Mouse (Mus musculus) neural tube, embryonic 12.5 days (tissue): ENCODE results near the gene Pabpn1. TPM values are rescaled to one million over a fixed set of nuclear protein-coding genes. Genes with fewer than 3 reads are reported as not detected.

Experiments
- ATAC-seq: fragments of 200-750 bp; cut with Nextera tagmentation; 2 replicates; pipeline ENCODE4 v1.8.0; 2017; ENCODE audit warnings: low read depth, mild to moderate bottlenecking, moderate TSS enrichment, moderate library complexity; ENCODE audit not compliant: low FRiP score
- H3K27ac ChIP-seq: fragments of 300-500 bp; sonication (generic); 2 replicates; pipeline ENCODE4 v1.5.1; 2016
- H3K27me3 ChIP-seq: fragments of 300-500 bp; sonication (generic); replicated peaks from 2 replicates; pipeline ENCODE4 v1.6.1; 2016; ENCODE audit warnings: mild to moderate bottlenecking
- H3K36me3 ChIP-seq: fragments of 300-500 bp; sonication (generic); 2 replicates; pipeline ENCODE4 v1.6.1; 2016; ENCODE audit warnings: mild to moderate bottlenecking
- H3K4me1 ChIP-seq: fragments of 300-500 bp; sonication (generic); 2 replicates; pipeline ENCODE4 v1.6.1; 2016
- H3K4me2 ChIP-seq: fragments of 300-500 bp; sonication (generic); replicated peaks from 2 replicates; pipeline ENCODE4 v1.6.1; 2016; ENCODE audit warnings: mild to moderate bottlenecking
- H3K4me3 ChIP-seq: fragments of 300-500 bp; sonication (generic); 2 replicates; pipeline ENCODE4 v1.5.1; 2016
- H3K9ac ChIP-seq: fragments of 300-500 bp; sonication (generic); 2 replicates; pipeline ENCODE4 v1.6.1; 2016; ENCODE audit warnings: mild to moderate bottlenecking
- H3K9me3 ChIP-seq: fragments of 300-500 bp; sonication (generic); 2 replicates; pipeline ENCODE4 v1.6.1; 2016; ENCODE audit warnings: mild to moderate bottlenecking
- WGBS: fragments of 180-500 bp; shearing (Covaris S2); methylation state at CpG from one replicate; pipeline ENCODE4 v1.1.7; 2016; 5-methylcytosine and 5-hydroxymethylcytosine counted together
- polyA plus RNA-seq: library from polyadenylated mRNA; unstranded; fragments of >200 nt; fragmentation: Nextera tagmentation; extraction: Ambion mirVana; gene quantifications from 2 replicates; pipeline ENCODE4 v1.2.1, GENCODE M21; 2016

The Pabpn1 gene
- polyA plus RNA-seq, 1 experiment from 2014 or later, result 236 TPM

- peak; percentile 77 for ATAC-seq
- Histone ChIP-seq H3K4me2 (peak overlapping the region; percentile 92), H3K4me1 (peaks cover 28% of the 10 kb centered on the region), H3K4me3 (peak overlapping the region; percentile 53), H3K9ac (peak overlapping the region; percentile 85), H3K36me3 (peaks cover 6% of the 10 kb centered on the region), H3K27me3 (no peaks in the 10 kb centered on the region; the same call in 1 of the 2 replicates), H3K27ac (peak overlapping the region; percentile 89), H3K9me3 (peaks cover 5% of the 10 kb centered on the region)
- WGBS, result under 1% methylated on average over 51 of the region's 58 CpGs
Observed at GRCm38 (mm10) chr14:54926401-54927158, 34.3 kb downstream of the Pabpn1 start.

- Histone ChIP-seq H3K4me1 (peaks cover 28% of the 10 kb centered on the region), H3K9me3 (no peaks in the 10 kb centered on the region), H3K4me2 (peak overlapping the region; percentile 92), H3K27me3 (no peaks in the 10 kb centered on the region; the same call in 1 of the 2 replicates), H3K4me3 (peak overlapping the region; percentile 53; the same call in 1 of the 2 replicates), H3K36me3 (no peaks in the 10 kb centered on the region), H3K9ac (peak overlapping the region; percentile 85), H3K27ac (peak overlapping the region; percentile 89; the same call in 1 of the 2 replicates)
- no peak for ATAC-seq
- WGBS, result 11% methylated on average over 7 of the region's 7 CpGs
Observed at GRCm38 (mm10) chr14:54927296-54927695, 35.0 kb downstream of the Pabpn1 start.

- 82% methylated on average over 5 of the region's 5 CpGs for WGBS
- H3K9ac ChIP-seq, result no peak overlapping the region
- no peak overlapping the region for H3K4me3 ChIP-seq
- no peak overlapping the region for H3K4me2 ChIP-seq
- H3K27me3 ChIP-seq, result no peaks in the 10 kb centered on the region; the same call in 1 of the 2 replicates
- no peaks in the 10 kb centered on the region for H3K36me3 ChIP-seq
- no peaks in the 10 kb centered on the region for H3K9me3 ChIP-seq
- ATAC-seq, result no peak
- H3K27ac ChIP-seq, result no peak overlapping the region
- H3K4me1 ChIP-seq, result peaks cover 20% of the 10 kb centered on the region
Observed at GRCm38 (mm10) chr14:54929801-54930200, 37.5 kb downstream of the Pabpn1 start.

GRCm38 (mm10) chr14:54930431-54930830 lies 38.1 kb downstream of the Pabpn1 start:
- no peak overlapping the region for H3K9ac ChIP-seq
- no peak overlapping the region for H3K4me3 ChIP-seq
- ATAC-seq, result no peak
- H3K27me3 ChIP-seq, result no peaks in the 10 kb centered on the region; the same call in 1 of the 2 replicates
- peaks cover 15% of the 10 kb centered on the region for H3K4me1 ChIP-seq
- H3K9me3 ChIP-seq, result no peaks in the 10 kb centered on the region
- H3K27ac ChIP-seq, result no peak overlapping the region
- H3K4me2 ChIP-seq, result no peak overlapping the region
- 5% methylated on average over 2 of the region's 2 CpGs for WGBS
- no peaks in the 10 kb centered on the region for H3K36me3 ChIP-seq

- Histone ChIP-seq H3K9ac (no peak within 1 kb of the TSS), H3K4me2 (peak within 1 kb of the TSS; percentile 35), H3K4me3 (no peak within 1 kb of the TSS), H3K27me3 (no peaks in the 10 kb centered on the region), H3K27ac (no peak within 1 kb of the TSS), H3K4me1 (peaks cover 20% of the 10 kb centered on the region), H3K36me3 (no peaks in the 10 kb centered on the region), H3K9me3 (no peaks in the 10 kb centered on the region)
- ATAC-seq, result no peak
- WGBS, result 33% methylated on average over 6 of the region's 6 CpGs
Observed at GRCm38 (mm10) chr14:54932645-54933150, 40.4 kb downstream of the Pabpn1 start, which contains the start of gene Il25. Il25 (plus strand) TSS chr14:54932695.

- no peaks in the 10 kb centered on the region for H3K27me3 ChIP-seq
- peak within 1 kb of the TSS; percentile 50; the same call in 1 of the 2 replicates for H3K27ac ChIP-seq
- 32% methylated on average over 8 of the region's 8 CpGs for WGBS
- H3K4me2 ChIP-seq, result peak within 1 kb of the TSS; percentile 38
- no peaks in the 10 kb centered on the region for H3K36me3 ChIP-seq
- no peak within 1 kb of the TSS for H3K4me3 ChIP-seq
- ATAC-seq, result 0 out of 2 replicates have a peak, but pooled peaks have one; percentile 26
- H3K9me3 ChIP-seq, result no peaks in the 10 kb centered on the region
- peak within 1 kb of the TSS; percentile 42; the same call in 1 of the 2 replicates for H3K9ac ChIP-seq
- peaks cover 17% of the 10 kb centered on the region for H3K4me1 ChIP-seq
Observed at GRCm38 (mm10) chr14:54935904-54936830, 43.9 kb downstream of the Pabpn1 start, which contains the start of gene Cmtm5. Cmtm5 (plus strand) TSS chr14:54936261.

- H3K4me2 ChIP-seq, result peak overlapping the region; percentile 38
- peak overlapping the region; percentile 42; the same call in 1 of the 2 replicates for H3K9ac ChIP-seq
- no peak overlapping the region for H3K27ac ChIP-seq
- H3K4me1 ChIP-seq, result peaks cover 17% of the 10 kb centered on the region
- 63% methylated on average over 6 of the region's 6 CpGs for WGBS
- H3K36me3 ChIP-seq, result no peaks in the 10 kb centered on the region
- no peak overlapping the region for H3K4me3 ChIP-seq
- no peaks in the 10 kb centered on the region for H3K9me3 ChIP-seq
- H3K27me3 ChIP-seq, result no peaks in the 10 kb centered on the region
- no peak for ATAC-seq
Observed at GRCm38 (mm10) chr14:54936831-54937160, 44.5 kb downstream of the Pabpn1 start.

- WGBS, result 88% methylated on average over 16 of the region's 16 CpGs
- no peak overlapping the region for H3K4me2 ChIP-seq
Observed at GRCm38 (mm10) chr14:54937361-54938182, 45.3 kb downstream of the Pabpn1 start.

GRCm38 (mm10) chr14:54938431-54939219 lies 46.3 kb downstream of the Pabpn1 start:
- H3K9me3 ChIP-seq, result no peaks in the 10 kb centered on the region
- H3K4me1 ChIP-seq, result peaks cover 10% of the 10 kb centered on the region
- H3K9ac ChIP-seq, result no peak overlapping the region
- H3K27ac ChIP-seq, result no peak overlapping the region
- WGBS, result 82% methylated on average over 15 of the region's 15 CpGs
- no peak for ATAC-seq
- H3K27me3 ChIP-seq, result no peaks in the 10 kb centered on the region
- H3K4me2 ChIP-seq, result no peak overlapping the region
- H3K4me3 ChIP-seq, result no peak overlapping the region
- no peaks in the 10 kb centered on the region for H3K36me3 ChIP-seq

More at GRCm38 (mm10) chr14:54937361-54938182, 45.3 kb downstream of the Pabpn1 start:
- H3K27me3 ChIP-seq, result no peaks in the 10 kb centered on the region
- H3K4me3 ChIP-seq, result no peak overlapping the region
- H3K9me3 ChIP-seq, result no peaks in the 10 kb centered on the region
- no peaks in the 10 kb centered on the region for H3K36me3 ChIP-seq
- peaks cover 16% of the 10 kb centered on the region for H3K4me1 ChIP-seq
- no peak for ATAC-seq
- H3K27ac ChIP-seq, result no peak overlapping the region
- H3K9ac ChIP-seq, result no peak overlapping the region

- WGBS, result 55% methylated on average over 12 of the region's 12 CpGs
- H3K4me2 ChIP-seq, result no peak overlapping the region
Observed at GRCm38 (mm10) chr14:54939434-54940175, 47.3 kb downstream of the Pabpn1 start.

More at GRCm38 (mm10) chr14:54939434-54940175, 47.3 kb downstream of the Pabpn1 start:
- no peak overlapping the region; the same call in 1 of the 2 replicates for H3K9ac ChIP-seq
- H3K36me3 ChIP-seq, result no peaks in the 10 kb centered on the region
- H3K27me3 ChIP-seq, result no peaks in the 10 kb centered on the region
- no peak overlapping the region for H3K27ac ChIP-seq
- no peaks in the 10 kb centered on the region for H3K9me3 ChIP-seq
- H3K4me3 ChIP-seq, result no peak overlapping the region
- H3K4me1 ChIP-seq, result peaks cover 10% of the 10 kb centered on the region
- no peak for ATAC-seq
